Comparison of ENCODE assay signal across 19 mouse cellular contexts in the genomic region with DNA sequence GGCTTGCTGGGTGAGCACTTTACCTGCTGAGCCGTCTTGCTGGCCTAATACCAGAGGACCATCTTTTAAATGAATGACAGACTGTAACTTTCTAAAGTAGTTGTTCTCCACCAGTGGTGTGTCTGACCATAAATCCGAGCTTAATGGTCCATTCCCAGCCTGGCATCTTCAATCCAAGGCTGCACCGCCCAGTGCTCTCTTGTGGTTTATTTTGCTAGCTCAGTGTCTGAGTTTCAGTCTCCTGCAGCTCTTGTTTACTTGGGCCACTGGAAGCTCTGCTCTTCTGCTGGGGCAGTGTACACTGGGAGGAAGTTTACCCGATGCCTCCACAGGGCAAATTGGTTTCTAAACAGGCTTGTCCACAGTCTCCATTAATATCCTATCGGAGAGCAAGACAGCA.
DNase-seq lines count a peak whose midpoint lies in the region; ATAC-seq lines count a peak whose summit lies in the region.
"Had no signal": no experiment of that assay in that cellular context is flagged by ENCODE, and none has a peak within 500 bp of the region (broad histone marks: within the 10 kb centered on the region; RNA-seq: fewer than 3 reads in every experiment).

No protein-coding gene starts in this region.

- H3K9me3 ChIP-seq in forebrain, embryonic 15.5 days, result no peaks in the 10 kb centered on the region
- H3K9me3 ChIP-seq in forebrain, embryonic 10.5 days, result no peaks in the 10 kb centered on the region
- H3K9me3 ChIP-seq in kidney, embryonic 16.5 days (ENCODE audit: low read length), result no peaks in the 10 kb centered on the region
- H3K9me3 ChIP-seq in neural tube, embryonic 13.5 days, result no peaks in the 10 kb centered on the region
- H3K9me3 ChIP-seq: embryonic facial prominence, embryonic 13.5 days; heart, embryonic 13.5 days; hindbrain, embryonic 12.5 days had no signal

- H3K36me3 ChIP-seq in forebrain, embryonic 15.5 days, result no peaks in the 10 kb centered on the region
- H3K36me3 ChIP-seq in forebrain, embryonic 10.5 days (replicated peaks), result no peaks in the 10 kb centered on the region
- H3K36me3 ChIP-seq in kidney, embryonic 16.5 days (ENCODE audit: insufficient read depth, low read length), result no peaks in the 10 kb centered on the region
- H3K36me3 ChIP-seq in neural tube, embryonic 13.5 days, result no peaks in the 10 kb centered on the region
- H3K36me3 ChIP-seq: embryonic facial prominence, embryonic 13.5 days; heart, embryonic 13.5 days; hindbrain, embryonic 12.5 days had no signal

- H3K27me3 ChIP-seq in forebrain, embryonic 15.5 days, result no peaks in the 10 kb centered on the region
- no peaks in the 10 kb centered on the region for H3K27me3 ChIP-seq in forebrain, embryonic 10.5 days (ENCODE audit: poor library complexity, severe bottlenecking)
- no peaks in the 10 kb centered on the region for H3K27me3 ChIP-seq in kidney, embryonic 16.5 days (ENCODE audit: insufficient read depth, low read length)
- no peaks in the 10 kb centered on the region for H3K27me3 ChIP-seq in neural tube, embryonic 13.5 days
- H3K27me3 ChIP-seq: CH12.LX; embryonic facial prominence, embryonic 13.5 days; heart, embryonic 13.5 days; hindbrain, embryonic 12.5 days had no signal

- WGBS in forebrain, embryonic 15.5 days, result 67% methylated on average over 5 of the region's 5 CpGs
- 87% methylated on average over 5 of the region's 5 CpGs for WGBS in forebrain, embryonic 10.5 days
- WGBS in kidney, embryonic 16.5 days, result 29% methylated on average over 5 of the region's 5 CpGs
- WGBS in neural tube, embryonic 13.5 days, result 29% methylated on average over 5 of the region's 5 CpGs

- no peak overlapping the region for H3K9ac ChIP-seq in forebrain, embryonic 15.5 days (replicated peaks)
- H3K9ac ChIP-seq in kidney, embryonic 16.5 days (replicated peaks; ENCODE audit: low read length), result no peak overlapping the region
- no peak overlapping the region for H3K9ac ChIP-seq in neural tube, embryonic 13.5 days
- H3K9ac ChIP-seq: embryonic facial prominence, embryonic 13.5 days; heart, embryonic 13.5 days; hindbrain, embryonic 12.5 days had no signal

- no peak overlapping the region for H3K4me3 ChIP-seq in forebrain, embryonic 15.5 days
- no peak overlapping the region for H3K4me3 ChIP-seq in forebrain, embryonic 10.5 days
- H3K4me3 ChIP-seq in kidney, embryonic 16.5 days (ENCODE audit: low read length), result no peak overlapping the region
- H3K4me3 ChIP-seq in neural tube, embryonic 13.5 days, result no peak overlapping the region
- H3K4me3 ChIP-seq: embryonic facial prominence, embryonic 13.5 days; gastrocnemius, adult 2 months; heart, embryonic 13.5 days; hindbrain, embryonic 12.5 days had no signal

- ATAC-seq in forebrain, embryonic 15.5 days (replicated peaks), result no peak
- ATAC-seq in kidney, embryonic 16.5 days (ENCODE audit: low FRiP score, low TSS enrichment), result peak; percentile 75
- 0 out of 2 replicates have a peak, but pooled peaks have one; percentile 20 for ATAC-seq in neural tube, embryonic 13.5 days (ENCODE audit: low read depth)
- ATAC-seq: hindbrain, embryonic 16.5 days had no signal

- no peak overlapping the region for H3K4me2 ChIP-seq in forebrain, embryonic 15.5 days (replicated peaks)
- no peak overlapping the region for H3K4me2 ChIP-seq in kidney, embryonic 16.5 days (replicated peaks; ENCODE audit: low read depth, low read length)
- H3K4me2 ChIP-seq in neural tube, embryonic 13.5 days, result no peak overlapping the region
- H3K4me2 ChIP-seq: embryonic facial prominence, embryonic 13.5 days; heart, embryonic 13.5 days; hindbrain, embryonic 12.5 days had no signal

- H3K4me1 ChIP-seq in forebrain, embryonic 15.5 days, result peaks cover 32% of the 10 kb centered on the region
- no peaks in the 10 kb centered on the region for H3K4me1 ChIP-seq in forebrain, embryonic 10.5 days
- peaks cover 16% of the 10 kb centered on the region for H3K4me1 ChIP-seq in kidney, embryonic 16.5 days (ENCODE audit: insufficient read depth, low read length)
- peaks cover 30% of the 10 kb centered on the region for H3K4me1 ChIP-seq in neural tube, embryonic 13.5 days (replicated peaks)
- H3K4me1 ChIP-seq: embryonic facial prominence, embryonic 13.5 days had no signal

- H3K27ac ChIP-seq in forebrain, embryonic 15.5 days (replicated peaks), result peak overlapping the region; percentile 62
- no peak overlapping the region for H3K27ac ChIP-seq in forebrain, embryonic 10.5 days
- no peak overlapping the region for H3K27ac ChIP-seq in kidney, embryonic 16.5 days (ENCODE audit: low read length)
- H3K27ac ChIP-seq in neural tube, embryonic 13.5 days (replicated peaks), result peak overlapping the region; percentile 30; the same call in 1 of the 2 replicates
- H3K27ac ChIP-seq: embryonic facial prominence, embryonic 13.5 days; gastrocnemius, adult 2 months; heart, embryonic 13.5 days; hindbrain, embryonic 12.5 days had no signal

- DNase-seq in forebrain, embryonic 10.5 days (ENCODE audit: extremely low spot score, low spot score), result no peak
- DNase-seq in kidney, postnatal 10 days, result no peak
- DNase-seq in neural tube, embryonic 10.5 days (ENCODE audit: extremely low spot score, low spot score), result no peak
- DNase-seq: adrenal gland, adult 2 months; adrenal gland, postnatal 25 days; cerebellum, adult 18-20 months; cerebellum, adult 9-11 months; cerebellum, postnatal 36 days; gastrocnemius, adult 2 months; gastrocnemius, postnatal 25 days; heart, postnatal 36 days had no signal

Comparison
In these comparisons a context has a peak if more than half of its experiments do, and no peak if none do; other contexts are left out.
1. H3K27ac ChIP-seq: peak in forebrain, embryonic 15.5 days (single experiment) and neural tube, embryonic 13.5 days (single experiment); none in forebrain, embryonic 10.5 days (single experiment) and kidney, embryonic 16.5 days (single experiment).